Mouse (Mus musculus): ENCODE results near the gene Dock9. TPM values are rescaled to one million over a fixed set of nuclear protein-coding genes. Genes with fewer than 3 reads are reported as not detected.

Dock9 gene
- polyA plus RNA-seq, 1 experiment from 2014 or later: 4.2 TPM

DNA sequence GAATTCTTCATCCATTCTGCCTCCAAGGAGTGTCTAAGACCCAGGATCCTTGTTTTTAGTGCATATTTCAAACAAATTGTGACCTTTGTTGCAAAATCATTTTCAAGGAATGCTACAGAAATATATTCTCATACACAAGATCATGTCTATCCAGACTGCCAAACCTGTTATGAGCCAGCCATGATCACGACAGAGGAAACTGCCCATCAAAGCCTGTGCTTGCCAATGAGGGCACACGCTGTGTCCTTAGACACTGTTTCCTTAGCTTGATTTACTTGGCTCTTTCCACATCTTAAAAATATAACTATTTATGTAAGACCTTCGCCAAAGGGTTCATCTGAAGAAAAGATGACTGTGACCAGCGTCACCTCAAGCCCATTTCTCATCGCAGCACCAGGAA is 127.6 kb downstream of the Dock9 start:
- Histone ChIP-seq H3K4me3 (ENCODE audit: low read depth, low read length) (no peak overlapping the region), H3K4me2 (no peak overlapping the region), H3K27me3 (ENCODE audit: control insufficient read depth, insufficient read depth, low read length) (no peaks in the 10 kb centered on the region), H3K9ac (ENCODE audit: low read length) (no peak overlapping the region), H3K36me3 (ENCODE audit: control insufficient read depth, insufficient read depth, low read length) (no peaks in the 10 kb centered on the region), H3K9me3 (ENCODE audit: control insufficient read depth, low read length) (no peaks in the 10 kb centered on the region; the same call in 1 of the 2 replicates), H3K4me1 (ENCODE audit: control insufficient read depth, insufficient read depth, low read length) (no peaks in the 10 kb centered on the region), H3K27ac (ENCODE audit: low read depth, low read length) (no peak overlapping the region)
- ATAC-seq (ENCODE audit: low FRiP score): no peak
- WGBS: 92% methylated on average over 5 of the region's 5 CpGs
- no peak for DNase-seq (ENCODE audit: low spot score, missing footprints)

DNA sequence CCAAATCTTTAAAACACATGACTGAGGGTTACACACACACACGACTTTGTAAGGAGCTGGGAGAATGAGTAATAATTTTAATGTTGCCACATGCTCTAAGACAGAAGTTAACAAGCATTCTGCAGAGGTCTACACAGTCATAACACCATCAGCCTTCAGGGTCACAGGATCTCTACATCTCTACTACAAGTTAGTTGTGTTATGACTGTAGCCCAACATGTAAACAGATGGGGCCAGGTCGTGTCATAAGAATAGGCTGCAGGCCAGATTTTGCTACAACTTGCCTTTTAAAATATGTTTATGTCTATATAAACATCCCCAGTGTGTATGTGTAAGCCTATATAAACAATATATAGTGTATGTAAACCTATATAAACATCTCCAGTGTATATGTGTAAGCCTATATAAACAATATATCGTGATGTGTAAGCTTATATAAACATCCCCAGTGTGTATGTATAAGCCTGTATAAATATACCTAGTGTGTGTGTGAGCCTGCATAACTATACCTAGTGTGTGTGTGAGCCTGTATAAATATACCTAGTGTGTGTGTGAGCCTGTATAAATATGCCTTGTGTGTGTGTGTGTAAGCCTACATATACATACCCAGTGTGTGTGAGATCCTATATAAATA is 130.9 kb downstream of the Dock9 start:
- Histone ChIP-seq H3K27me3 (ENCODE audit: control insufficient read depth, insufficient read depth, low read length) (no peaks in the 10 kb centered on the region), H3K27ac (ENCODE audit: low read depth, low read length) (no peak overlapping the region), H3K4me3 (ENCODE audit: low read depth, low read length) (no peak overlapping the region), H3K9me3 (ENCODE audit: control insufficient read depth, low read length) (no peaks in the 10 kb centered on the region), H3K4me1 (ENCODE audit: control insufficient read depth, insufficient read depth, low read length) (no peaks in the 10 kb centered on the region), H3K4me2 (no peak overlapping the region), H3K36me3 (ENCODE audit: control insufficient read depth, insufficient read depth, low read length) (no peaks in the 10 kb centered on the region), H3K9ac (ENCODE audit: low read length) (no peak overlapping the region)
- ATAC-seq (ENCODE audit: low FRiP score) (no peak), DNase-seq (ENCODE audit: low spot score, missing footprints) (no peak)
- 87% methylated on average over 3 of the region's 3 CpGs for WGBS

DNA sequence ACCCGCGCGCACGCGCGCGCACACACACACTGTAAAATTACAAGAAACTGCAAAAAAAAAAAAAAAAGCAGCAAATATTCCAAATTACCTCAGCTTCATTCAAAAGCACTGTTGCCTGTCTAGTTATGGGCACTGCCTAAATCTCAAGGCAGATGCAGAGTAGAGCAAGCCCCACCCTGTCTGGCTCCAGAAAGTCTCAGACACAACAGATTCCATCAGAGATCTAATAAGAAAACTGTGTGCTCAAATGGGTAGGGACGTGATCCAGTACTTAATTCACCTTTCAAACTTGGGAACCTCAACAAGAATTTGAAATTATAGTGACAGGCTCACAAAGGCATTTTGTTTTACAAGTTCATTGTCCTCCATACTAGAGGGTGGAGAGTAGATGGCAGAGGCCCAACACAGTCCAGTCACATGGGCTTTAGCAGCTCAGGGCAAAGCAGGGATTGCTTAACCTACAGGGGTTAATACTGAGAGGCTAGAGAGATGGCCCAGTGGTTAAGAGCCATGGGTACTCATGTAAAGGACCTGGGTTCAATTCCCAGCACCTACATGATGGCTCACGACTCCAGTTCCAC is 131.9 kb downstream of the Dock9 start:
- Histone ChIP-seq H3K27me3 (ENCODE audit: control insufficient read depth, insufficient read depth, low read length) (no peaks in the 10 kb centered on the region), H3K4me3 (ENCODE audit: low read depth, low read length) (no peak overlapping the region), H3K4me1 (ENCODE audit: control insufficient read depth, insufficient read depth, low read length) (no peaks in the 10 kb centered on the region), H3K9me3 (ENCODE audit: control insufficient read depth, low read length) (no peaks in the 10 kb centered on the region), H3K27ac (ENCODE audit: low read depth, low read length) (no peak overlapping the region), H3K4me2 (no peak overlapping the region), H3K9ac (ENCODE audit: low read length) (no peak overlapping the region), H3K36me3 (ENCODE audit: control insufficient read depth, insufficient read depth, low read length) (no peaks in the 10 kb centered on the region)
- ATAC-seq (ENCODE audit: low FRiP score) (no peak), DNase-seq (ENCODE audit: low spot score, missing footprints) (no peak)
- 97% methylated on average over 9 of the region's 9 CpGs for WGBS

DNA sequence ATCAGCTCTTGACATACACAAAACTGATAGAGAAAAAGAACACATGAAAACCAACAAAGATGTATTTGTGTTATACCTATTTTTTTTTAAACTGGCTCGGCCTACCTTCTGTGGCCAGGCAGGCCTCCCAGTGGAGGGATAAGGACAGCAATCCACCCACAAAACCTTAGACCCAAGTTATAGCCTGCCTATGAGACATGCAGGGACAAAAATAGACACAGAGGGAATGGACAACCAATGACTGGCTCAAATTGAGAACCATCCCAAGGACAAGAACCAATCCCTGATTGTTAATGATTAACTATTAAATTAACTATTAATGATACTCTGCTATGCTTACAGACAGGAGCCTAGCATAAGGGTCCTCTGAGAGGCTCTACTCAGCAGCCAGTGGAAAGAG is 133.7 kb downstream of the Dock9 start:
- DNase-seq (ENCODE audit: low spot score, missing footprints) (no peak), ATAC-seq (ENCODE audit: low FRiP score) (no peak)
- Histone ChIP-seq H3K9me3 (ENCODE audit: control insufficient read depth, low read length) (no peaks in the 10 kb centered on the region), H3K36me3 (ENCODE audit: control insufficient read depth, insufficient read depth, low read length) (no peaks in the 10 kb centered on the region), H3K4me2 (no peak overlapping the region), H3K9ac (ENCODE audit: low read length) (no peak overlapping the region), H3K27ac (ENCODE audit: low read depth, low read length) (no peak overlapping the region), H3K27me3 (ENCODE audit: control insufficient read depth, insufficient read depth, low read length) (no peaks in the 10 kb centered on the region), H3K4me1 (ENCODE audit: control insufficient read depth, insufficient read depth, low read length) (no peaks in the 10 kb centered on the region), H3K4me3 (ENCODE audit: low read depth, low read length) (no peak overlapping the region)
- whole genome bisulfite sequencing: 94% methylated on average over 1 of the region's 1 CpGs

DNA sequence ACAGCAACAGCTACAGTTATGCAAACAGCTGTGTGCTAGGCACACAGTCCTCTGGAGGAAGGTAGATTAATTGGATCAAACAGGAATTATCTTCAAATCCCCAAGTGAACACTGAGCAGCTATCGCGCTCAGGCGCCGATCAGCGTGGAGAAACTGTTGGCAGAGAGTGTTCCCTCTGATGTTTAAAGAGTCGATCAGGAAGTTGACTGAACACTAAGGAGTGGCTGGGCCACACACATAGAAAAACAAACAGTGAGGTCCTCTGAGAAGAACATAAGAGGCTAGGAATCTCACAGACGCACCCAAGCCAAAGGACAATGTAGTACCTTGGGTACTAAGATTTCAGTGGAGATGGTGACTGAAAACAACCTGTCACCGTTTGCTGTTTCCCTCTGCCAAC is 136.7 kb downstream of the Dock9 start:
- Histone ChIP-seq H3K36me3 (ENCODE audit: control insufficient read depth, insufficient read depth, low read length) (no peaks in the 10 kb centered on the region), H3K4me2 (no peak overlapping the region), H3K9me3 (ENCODE audit: control insufficient read depth, low read length) (no peaks in the 10 kb centered on the region), H3K27me3 (ENCODE audit: control insufficient read depth, insufficient read depth, low read length) (no peaks in the 10 kb centered on the region), H3K9ac (ENCODE audit: low read length) (no peak overlapping the region), H3K27ac (ENCODE audit: low read depth, low read length) (no peak overlapping the region), H3K4me3 (ENCODE audit: low read depth, low read length) (no peak overlapping the region), H3K4me1 (ENCODE audit: control insufficient read depth, insufficient read depth, low read length) (no peaks in the 10 kb centered on the region)
- 61% methylated on average over 8 of the region's 8 CpGs for WGBS
- no peak for DNase-seq (ENCODE audit: low spot score, missing footprints)
- ATAC-seq (ENCODE audit: low FRiP score): no peak

DNA sequence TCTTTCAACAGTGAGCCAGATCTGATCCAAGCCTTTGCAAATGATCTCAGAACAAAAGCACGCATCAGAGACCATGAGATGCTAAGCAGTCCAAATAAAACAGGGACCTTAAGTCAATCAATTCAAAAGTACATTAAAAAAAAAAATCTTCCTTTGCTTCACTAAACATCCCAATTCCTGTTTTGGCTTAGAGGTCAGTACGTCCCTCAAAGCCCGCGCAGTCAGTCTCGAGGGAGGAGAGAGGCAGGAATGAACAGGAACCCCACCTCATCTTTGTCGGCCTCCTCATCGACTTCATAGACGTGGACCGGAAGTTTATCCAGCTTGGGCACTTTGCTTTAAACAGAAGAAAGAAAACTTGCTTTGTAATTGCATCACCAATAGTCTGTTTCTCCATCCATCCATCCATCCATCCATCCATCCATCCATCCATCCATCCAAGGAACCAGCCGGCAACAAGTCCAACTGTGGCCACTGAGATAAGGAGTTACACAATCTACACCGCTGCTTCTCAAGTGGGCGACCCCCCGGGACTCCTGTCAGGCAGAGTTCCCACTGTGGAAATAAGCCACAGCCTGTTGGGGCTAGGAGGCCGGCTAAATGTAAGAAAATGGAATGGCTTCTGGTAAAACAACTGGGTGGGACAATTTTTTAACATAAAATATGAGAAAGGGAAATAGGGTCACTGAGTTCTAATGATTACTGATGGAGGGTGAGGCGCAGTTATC is 137.3 kb downstream of the Dock9 start:
- no peak overlapping the region for H3K4me3 ChIP-seq (ENCODE audit: low read depth, low read length)
- H3K27ac ChIP-seq (ENCODE audit: low read depth, low read length): no peak overlapping the region
- H3K27me3 ChIP-seq (ENCODE audit: control insufficient read depth, insufficient read depth, low read length): no peaks in the 10 kb centered on the region
- no peaks in the 10 kb centered on the region for H3K4me1 ChIP-seq (ENCODE audit: control insufficient read depth, insufficient read depth, low read length)
- H3K9me3 ChIP-seq (ENCODE audit: control insufficient read depth, low read length): no peaks in the 10 kb centered on the region
- H3K4me2 ChIP-seq: no peak overlapping the region
- H3K36me3 ChIP-seq (ENCODE audit: control insufficient read depth, insufficient read depth, low read length): no peaks in the 10 kb centered on the region
- H3K9ac ChIP-seq (ENCODE audit: low read length): no peak overlapping the region
- ATAC-seq (ENCODE audit: low FRiP score): no peak
- no peak for DNase-seq (ENCODE audit: low spot score, missing footprints)
- 84% methylated on average over 15 of the region's 15 CpGs for WGBS

DNA sequence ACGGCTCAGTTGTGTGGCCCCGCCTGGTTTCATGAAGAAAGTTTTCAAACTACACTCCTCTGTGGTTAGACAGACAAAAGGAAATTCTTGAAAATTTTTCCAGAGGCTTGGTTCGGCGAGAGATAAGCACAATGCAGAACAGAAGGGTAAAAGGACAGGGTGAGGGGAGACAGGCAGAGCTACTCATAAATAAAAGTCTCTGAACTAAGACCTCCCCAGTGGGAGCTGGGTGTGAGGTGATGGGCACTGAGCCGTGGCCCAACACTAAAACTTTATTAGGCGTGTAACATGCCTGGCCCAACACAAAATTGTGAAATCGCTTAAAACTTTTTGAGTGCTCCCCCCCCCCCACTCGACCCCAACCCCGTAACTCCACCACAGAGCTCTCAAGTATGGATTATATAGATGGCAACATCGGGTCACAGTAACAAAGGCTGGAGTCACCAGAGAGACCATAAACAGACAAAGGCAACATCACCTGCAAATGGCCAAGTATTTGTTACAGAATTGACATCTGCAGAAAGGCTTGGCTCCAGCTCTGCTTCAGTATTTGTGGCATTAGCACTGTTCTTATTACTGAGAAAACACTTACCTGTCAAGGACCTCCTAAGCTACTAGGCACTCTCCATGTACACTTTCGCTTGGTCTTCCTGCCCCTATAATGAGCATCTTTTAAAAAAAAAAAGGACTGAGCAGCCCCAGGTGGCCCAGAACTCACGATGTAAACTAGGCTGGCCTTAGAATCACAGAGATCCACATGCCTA is 138.4 kb downstream of the Dock9 start:
- no peaks in the 10 kb centered on the region for H3K27me3 ChIP-seq (ENCODE audit: control insufficient read depth, insufficient read depth, low read length)
- H3K9ac ChIP-seq (ENCODE audit: low read length): no peak overlapping the region
- H3K4me2 ChIP-seq: no peak overlapping the region
- H3K4me1 ChIP-seq (ENCODE audit: control insufficient read depth, insufficient read depth, low read length): no peaks in the 10 kb centered on the region
- ATAC-seq (ENCODE audit: low FRiP score) (no peak), DNase-seq (ENCODE audit: low spot score, missing footprints) (no peak)
- H3K4me3 ChIP-seq (ENCODE audit: low read depth, low read length): no peak overlapping the region
- H3K36me3 ChIP-seq (ENCODE audit: control insufficient read depth, insufficient read depth, low read length): no peaks in the 10 kb centered on the region
- no peaks in the 10 kb centered on the region for H3K9me3 ChIP-seq (ENCODE audit: control insufficient read depth, low read length)
- WGBS: 86% methylated on average over 12 of the region's 12 CpGs
- no peak overlapping the region for H3K27ac ChIP-seq (ENCODE audit: low read depth, low read length)

DNA sequence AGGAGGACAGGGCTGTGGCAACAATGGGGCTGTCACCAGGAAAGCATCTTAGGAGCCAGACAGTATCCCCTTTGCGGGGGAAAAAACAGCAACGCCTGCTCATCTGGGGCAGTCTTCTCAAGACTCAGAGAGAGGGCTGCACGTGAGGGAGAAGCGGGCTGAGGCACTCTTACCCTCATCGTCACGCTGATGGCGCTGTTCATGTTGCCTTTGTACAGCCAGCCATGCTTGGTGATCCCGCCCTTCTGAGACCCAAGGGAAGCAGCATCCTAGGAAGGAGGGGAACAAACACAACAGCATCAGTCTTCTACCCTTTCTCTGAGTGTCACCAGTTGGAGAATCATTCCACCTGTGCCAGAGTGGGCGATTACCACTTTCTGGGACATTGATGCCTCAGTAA is 139.1 kb downstream of the Dock9 start:
- ATAC-seq (ENCODE audit: low FRiP score) (no peak), DNase-seq (ENCODE audit: low spot score, missing footprints) (no peak)
- no peak overlapping the region for H3K9ac ChIP-seq (ENCODE audit: low read length)
- no peak overlapping the region for H3K4me3 ChIP-seq (ENCODE audit: low read depth, low read length)
- H3K4me1 ChIP-seq (ENCODE audit: control insufficient read depth, insufficient read depth, low read length): no peaks in the 10 kb centered on the region
- no peaks in the 10 kb centered on the region for H3K27me3 ChIP-seq (ENCODE audit: control insufficient read depth, insufficient read depth, low read length)
- 86% methylated on average over 9 of the region's 9 CpGs for WGBS
- no peak overlapping the region for H3K4me2 ChIP-seq
- no peaks in the 10 kb centered on the region for H3K36me3 ChIP-seq (ENCODE audit: control insufficient read depth, insufficient read depth, low read length)
- no peaks in the 10 kb centered on the region for H3K9me3 ChIP-seq (ENCODE audit: control insufficient read depth, low read length)
- no peak overlapping the region for H3K27ac ChIP-seq (ENCODE audit: low read depth, low read length)

DNA sequence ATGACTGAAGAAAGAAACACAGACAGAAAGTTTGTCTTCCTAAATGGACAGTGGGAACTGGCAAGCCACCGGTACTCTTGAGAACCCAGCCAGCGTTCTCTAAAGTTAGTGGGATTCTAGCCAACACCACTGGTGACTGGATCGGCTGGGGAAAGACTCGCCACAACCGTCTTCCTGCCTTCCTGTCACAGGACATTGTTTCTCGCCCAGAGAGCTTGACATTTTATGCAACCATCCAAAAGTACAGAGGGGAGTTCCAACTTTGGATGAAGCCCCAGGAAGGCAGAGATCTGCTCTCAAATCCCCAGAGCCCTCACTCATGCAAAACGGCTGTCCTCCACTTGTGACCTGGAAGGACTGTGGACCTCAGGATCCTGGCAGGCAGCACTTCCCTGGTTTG is 140.0 kb downstream of the Dock9 start:
- Histone ChIP-seq H3K4me1 (ENCODE audit: control insufficient read depth, insufficient read depth, low read length) (no peaks in the 10 kb centered on the region), H3K36me3 (ENCODE audit: control insufficient read depth, insufficient read depth, low read length) (no peaks in the 10 kb centered on the region), H3K9me3 (ENCODE audit: control insufficient read depth, low read length) (no peaks in the 10 kb centered on the region), H3K9ac (ENCODE audit: low read length) (no peak overlapping the region), H3K4me2 (no peak overlapping the region), H3K27me3 (ENCODE audit: control insufficient read depth, insufficient read depth, low read length) (no peaks in the 10 kb centered on the region), H3K4me3 (ENCODE audit: low read depth, low read length) (no peak overlapping the region), H3K27ac (ENCODE audit: low read depth, low read length) (no peak overlapping the region)
- 84% methylated on average over 7 of the region's 7 CpGs for WGBS
- no peak for ATAC-seq (ENCODE audit: low FRiP score)
- no peak for DNase-seq (ENCODE audit: low spot score, missing footprints)
